Mouse (Mus musculus) midbrain, embryonic 13.5 days (tissue): Measurements from ENCODE around the gene Hpn. TPM values are rescaled to one million over a fixed set of nuclear protein-coding genes. Genes with fewer than 3 reads are reported as not detected.

Source experiments
- ATAC-seq: fragments of 200-750 bp; cut with Nextera tagmentation; 2 replicates; pipeline ENCODE4 v1.8.0; 2017; ENCODE audit warnings: mild to moderate bottlenecking, moderate TSS enrichment, moderate library complexity
- H3K27ac ChIP-seq: fragments of 300-500 bp; sonication (generic); 2 replicates; pipeline ENCODE4 v1.5.1; 2015; ENCODE audit warnings: inconsistent platforms, mild to moderate bottlenecking, moderate library complexity
- H3K27me3 ChIP-seq: fragments of 300-500 bp; sonication (generic); 2 replicates; pipeline ENCODE4 v1.6.1; 2015; ENCODE audit warnings: mild to moderate bottlenecking, inconsistent platforms
- H3K36me3 ChIP-seq: fragments of 300-500 bp; sonication (generic); 2 replicates; pipeline ENCODE4 v1.6.1; 2015; ENCODE audit warnings: mild to moderate bottlenecking, inconsistent platforms
- H3K4me1 ChIP-seq: fragments of 300-500 bp; sonication (generic); replicated peaks from 2 replicates; pipeline ENCODE4 v1.6.1; 2015; ENCODE audit warnings: inconsistent platforms
- H3K4me2 ChIP-seq: fragments of 300-500 bp; sonication (generic); replicated peaks from 2 replicates; pipeline ENCODE4 v1.6.1; 2015; ENCODE audit warnings: moderate library complexity, mild to moderate bottlenecking, inconsistent platforms
- H3K4me3 ChIP-seq: fragments of 300-500 bp; sonication (generic); replicated peaks from 2 replicates; pipeline ENCODE4 v1.5.1; 2015; ENCODE audit warnings: mild to moderate bottlenecking, inconsistent platforms
- H3K9ac ChIP-seq: fragments of 300-500 bp; sonication (generic); replicated peaks from 2 replicates; pipeline ENCODE4 v1.6.1; 2015; ENCODE audit warnings: mild to moderate bottlenecking, inconsistent platforms
- H3K9me3 ChIP-seq: fragments of 300-500 bp; sonication (generic); 2 replicates; pipeline ENCODE4 v1.6.1; 2016; ENCODE audit warnings: mild to moderate bottlenecking, inconsistent platforms
- WGBS: fragments of 180-500 bp; shearing (Covaris S2); methylation state at CpG from one replicate; pipeline ENCODE4 v1.1.7; 2015; 5-methylcytosine and 5-hydroxymethylcytosine counted together
- polyA plus RNA-seq: library from polyadenylated mRNA; unstranded; fragments of >200 nt; fragmentation: Nextera tagmentation; extraction: Ambion mirVana; gene quantifications from 2 replicates; pipeline ENCODE4 v1.2.1, GENCODE M21; 2015

The Hpn gene
- polyA plus RNA-seq, 1 experiment from 2014 or later, result 0.59 TPM

GRCm38 (mm10) chr7:31086175-31086755 lies 28.8 kb downstream of the Hpn start:
- Histone ChIP-seq H3K36me3 (no peaks in the 10 kb centered on the region), H3K9ac (no peak overlapping the region), H3K4me3 (no peak overlapping the region), H3K27ac (no peak overlapping the region), H3K9me3 (0 out of 2 replicates have a peak, but pooled peaks cover 3% of the 10 kb centered on the region), H3K27me3 (no peaks in the 10 kb centered on the region), H3K4me1 (peaks cover 13% of the 10 kb centered on the region; the same call in 1 of the 2 replicates), H3K4me2 (no peak overlapping the region)
- 93% methylated on average over 9 of the region's 9 CpGs for WGBS
- ATAC-seq, result no peak

- H3K27me3 ChIP-seq, result no peaks in the 10 kb centered on the region
- 0 out of 2 replicates have a peak, but pooled peaks cover 3% of the 10 kb centered on the region for H3K9me3 ChIP-seq
- peaks cover 13% of the 10 kb centered on the region; the same call in 1 of the 2 replicates for H3K4me1 ChIP-seq
- no peak for ATAC-seq
- no peak overlapping the region for H3K27ac ChIP-seq
- 18% methylated on average over 3 of the region's 3 CpGs for WGBS
- H3K36me3 ChIP-seq, result no peaks in the 10 kb centered on the region
- H3K4me2 ChIP-seq, result no peak overlapping the region
- no peak overlapping the region for H3K4me3 ChIP-seq
- no peak overlapping the region for H3K9ac ChIP-seq
Measured at GRCm38 (mm10) chr7:31085171-31085570, 29.9 kb downstream of the Hpn start.

- WGBS, result 48% methylated on average over 9 of the region's 9 CpGs
- Histone ChIP-seq H3K4me3 (no peak overlapping the region), H3K27me3 (no peaks in the 10 kb centered on the region), H3K4me1 (peaks cover 13% of the 10 kb centered on the region; the same call in 1 of the 2 replicates), H3K4me2 (no peak overlapping the region), H3K36me3 (no peaks in the 10 kb centered on the region), H3K9ac (no peak overlapping the region), H3K9me3 (0 out of 2 replicates have a peak, but pooled peaks cover 3% of the 10 kb centered on the region), H3K27ac (no peak overlapping the region)
- ATAC-seq, result no peak
Measured at GRCm38 (mm10) chr7:31084140-31084539, 30.9 kb downstream of the Hpn start.

GRCm38 (mm10) chr7:31082831-31083588 lies 32.1 kb downstream of the Hpn start:
- no peak overlapping the region for H3K27ac ChIP-seq
- no peak overlapping the region for H3K9ac ChIP-seq
- WGBS, result 54% methylated on average over 14 of the region's 14 CpGs
- no peaks in the 10 kb centered on the region for H3K27me3 ChIP-seq
- H3K4me3 ChIP-seq, result no peak overlapping the region
- ATAC-seq, result peak; percentile 34
- H3K4me1 ChIP-seq, result peaks cover 13% of the 10 kb centered on the region; the same call in 1 of the 2 replicates
- H3K9me3 ChIP-seq, result 0 out of 2 replicates have a peak, but pooled peaks cover 3% of the 10 kb centered on the region
- no peaks in the 10 kb centered on the region for H3K36me3 ChIP-seq
- no peak overlapping the region for H3K4me2 ChIP-seq

- H3K9ac ChIP-seq, result no peak overlapping the region
- no peaks in the 10 kb centered on the region for H3K27me3 ChIP-seq
- H3K4me1 ChIP-seq, result peaks cover 13% of the 10 kb centered on the region; the same call in 1 of the 2 replicates
- no peaks in the 10 kb centered on the region for H3K36me3 ChIP-seq
- ATAC-seq, result no peak
- no peak overlapping the region for H3K27ac ChIP-seq
- no peak overlapping the region for H3K4me3 ChIP-seq
- 0 out of 2 replicates have a peak, but pooled peaks cover 3% of the 10 kb centered on the region for H3K9me3 ChIP-seq
- no peak overlapping the region for H3K4me2 ChIP-seq
Measured at GRCm38 (mm10) chr7:31082106-31082505, 33.0 kb downstream of the Hpn start.

- 0 out of 2 replicates have a peak, but pooled peaks cover 3% of the 10 kb centered on the region for H3K9me3 ChIP-seq
- no peaks in the 10 kb centered on the region for H3K27me3 ChIP-seq
- H3K27ac ChIP-seq, result no peak overlapping the region
- 50% methylated on average over 1 of the region's 1 CpGs for WGBS
- H3K4me1 ChIP-seq, result peaks cover 13% of the 10 kb centered on the region; the same call in 1 of the 2 replicates
- no peak overlapping the region for H3K4me2 ChIP-seq
- H3K36me3 ChIP-seq, result no peaks in the 10 kb centered on the region
- H3K9ac ChIP-seq, result no peak overlapping the region
- H3K4me3 ChIP-seq, result no peak overlapping the region
- no peak for ATAC-seq
Measured at GRCm38 (mm10) chr7:31081106-31081505, 34.0 kb downstream of the Hpn start.

- H3K9ac ChIP-seq, result no peak overlapping the region
- no peak overlapping the region for H3K4me3 ChIP-seq
- no peaks in the 10 kb centered on the region for H3K36me3 ChIP-seq
- H3K4me2 ChIP-seq, result no peak overlapping the region
- H3K9me3 ChIP-seq, result no peaks in the 10 kb centered on the region
- H3K27me3 ChIP-seq, result no peaks in the 10 kb centered on the region
- WGBS, result 29% methylated on average over 3 of the region's 3 CpGs
- H3K4me1 ChIP-seq, result peaks cover 13% of the 10 kb centered on the region; the same call in 1 of the 2 replicates
- H3K27ac ChIP-seq, result no peak overlapping the region
- no peak for ATAC-seq
Measured at GRCm38 (mm10) chr7:31080611-31081010, 34.5 kb downstream of the Hpn start.

- Histone ChIP-seq H3K9ac (no peak overlapping the region), H3K4me2 (no peak overlapping the region), H3K4me1 (peaks cover 8% of the 10 kb centered on the region; the same call in 1 of the 2 replicates), H3K9me3 (no peaks in the 10 kb centered on the region), H3K4me3 (no peak overlapping the region), H3K36me3 (no peaks in the 10 kb centered on the region), H3K27ac (no peak overlapping the region), H3K27me3 (no peaks in the 10 kb centered on the region)
- WGBS, result 89% methylated on average over 8 of the region's 8 CpGs
- ATAC-seq, result no peak
Measured at GRCm38 (mm10) chr7:31079670-31080069, 35.4 kb downstream of the Hpn start.

- Histone ChIP-seq H3K9me3 (no peaks in the 10 kb centered on the region), H3K36me3 (no peaks in the 10 kb centered on the region), H3K4me2 (no peak overlapping the region), H3K27ac (no peak overlapping the region), H3K4me3 (no peak overlapping the region), H3K4me1 (0 out of 2 replicates have a peak, but pooled peaks cover 3% of the 10 kb centered on the region), H3K27me3 (no peaks in the 10 kb centered on the region), H3K9ac (no peak overlapping the region)
- 48% methylated on average over 5 of the region's 5 CpGs for WGBS
- ATAC-seq, result peak; percentile 37; the same call in 1 of the 2 replicates
Measured at GRCm38 (mm10) chr7:31077885-31078445, 37.1 kb downstream of the Hpn start.

GRCm38 (mm10) chr7:31077470-31077869 lies 37.6 kb downstream of the Hpn start:
- H3K27ac ChIP-seq, result no peak overlapping the region
- H3K4me1 ChIP-seq, result no peaks in the 10 kb centered on the region
- no peaks in the 10 kb centered on the region for H3K9me3 ChIP-seq
- H3K27me3 ChIP-seq, result no peaks in the 10 kb centered on the region
- no peak overlapping the region for H3K4me2 ChIP-seq
- no peaks in the 10 kb centered on the region for H3K36me3 ChIP-seq
- ATAC-seq, result no peak
- H3K9ac ChIP-seq, result no peak overlapping the region
- no peak overlapping the region for H3K4me3 ChIP-seq
- WGBS, result 68% methylated on average over 6 of the region's 6 CpGs

GRCm38 (mm10) chr7:31076492-31076891 lies 38.6 kb downstream of the Hpn start, which contains the start of gene Fxyd3:
Gene Fxyd3, minus strand, starts transcription at chr7:31076704.
- H3K4me1 ChIP-seq, result no peaks in the 10 kb centered on the region
- H3K9me3 ChIP-seq, result no peaks in the 10 kb centered on the region
- H3K4me2 ChIP-seq, result no peak within 1 kb of the TSS
- no peak within 1 kb of the TSS for H3K9ac ChIP-seq
- no peaks in the 10 kb centered on the region for H3K27me3 ChIP-seq
- ATAC-seq, result no peak
- H3K27ac ChIP-seq, result no peak within 1 kb of the TSS
- H3K36me3 ChIP-seq, result no peaks in the 10 kb centered on the region
- H3K4me3 ChIP-seq, result no peak within 1 kb of the TSS
- WGBS, result 63% methylated on average over 5 of the region's 5 CpGs

GRCm38 (mm10) chr7:31074713-31075069 lies 40.4 kb downstream of the Hpn start:
- Histone ChIP-seq H3K36me3 (no peaks in the 10 kb centered on the region), H3K4me2 (no peak overlapping the region), H3K9me3 (no peaks in the 10 kb centered on the region), H3K27me3 (no peaks in the 10 kb centered on the region), H3K27ac (no peak overlapping the region), H3K4me1 (no peaks in the 10 kb centered on the region), H3K9ac (no peak overlapping the region), H3K4me3 (no peak overlapping the region)
- 75% methylated on average over 5 of the region's 5 CpGs for WGBS
- ATAC-seq, result no peak
